9 mouse cellular contexts compared by ENCODE assay signal in the genomic region with DNA sequence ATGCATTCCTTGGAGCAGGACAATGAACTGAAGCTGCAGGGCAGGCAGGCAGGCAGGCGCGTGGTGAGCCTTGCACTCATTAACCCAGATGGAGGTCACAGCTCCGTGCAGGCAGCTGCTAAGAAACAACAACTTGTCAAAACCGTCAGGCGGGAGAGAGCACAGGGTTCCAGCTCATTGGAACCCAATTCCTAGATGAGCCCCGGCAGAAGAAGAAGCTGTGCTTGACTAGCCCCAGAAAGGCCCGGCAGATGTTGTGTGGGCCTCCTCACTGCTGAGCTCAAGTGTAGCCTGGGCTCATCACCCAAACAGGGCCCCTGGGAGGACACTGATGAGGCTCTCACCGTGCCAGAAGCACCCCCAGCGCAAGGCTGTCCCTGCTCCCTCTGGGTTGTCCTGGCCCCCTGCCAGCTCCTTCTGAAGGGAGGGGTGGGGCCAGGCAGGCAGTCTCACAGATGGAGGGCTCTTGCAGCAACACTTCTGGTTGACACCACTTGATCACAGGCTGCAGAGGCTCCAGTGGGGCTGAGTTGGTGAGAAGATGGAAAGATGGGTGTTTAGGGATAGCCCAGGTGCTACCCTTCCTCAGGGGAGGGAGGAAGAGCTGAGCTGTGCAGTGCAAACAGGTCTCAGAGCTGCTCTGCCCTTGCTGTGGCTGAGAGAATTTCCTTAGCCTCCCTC. TPM values are rescaled to one million over a fixed set of nuclear protein-coding genes. Genes with fewer than 3 reads are reported as not detected.
DNase-seq lines count a peak whose midpoint lies in the region; ATAC-seq lines count a peak whose summit lies in the region.
"Had no signal": no experiment of that assay in that cellular context is flagged by ENCODE, and none has a peak within 500 bp of the region (broad histone marks: within the 10 kb centered on the region; RNA-seq: fewer than 3 reads in every experiment).

No protein-coding gene starts in this region.

- H3K27me3 ChIP-seq in forebrain, embryonic 12.5 days = no peaks in the 10 kb centered on the region
- no peaks in the 10 kb centered on the region for H3K27me3 ChIP-seq in neural tube, embryonic 14.5 days (ENCODE audit: control insufficient read depth, insufficient read depth, low read length)
- H3K27me3 ChIP-seq: liver, embryonic 15.5 days had no signal

- peaks cover 13% of the 10 kb centered on the region for H3K4me1 ChIP-seq in forebrain, embryonic 12.5 days
- peaks cover 3% of the 10 kb centered on the region; the same call in 1 of the 2 replicates for H3K4me1 ChIP-seq in neural tube, embryonic 14.5 days (ENCODE audit: control insufficient read depth, insufficient read depth, low read length)
- H3K4me1 ChIP-seq: liver, embryonic 15.5 days had no signal

- intact Hi-C loops in heart, postnatal 10 days (cut with DNase I) = no loop called here

- 13% methylated on average over 9 of the region's 9 CpGs for WGBS in forebrain, embryonic 12.5 days
- 12% methylated on average over 9 of the region's 9 CpGs for WGBS in neural tube, embryonic 14.5 days

- peak overlapping the region; percentile 38; the same call in 1 of the 2 replicates for H3K27ac ChIP-seq in forebrain, embryonic 12.5 days
- no peak overlapping the region for H3K27ac ChIP-seq in neural tube, embryonic 14.5 days (ENCODE audit: low read depth, low read length)
- H3K27ac ChIP-seq: liver, embryonic 15.5 days had no signal

- peak; percentile 95 for DNase-seq in heart, adult 11 months
- DNase-seq in heart, adult 8-10 months (ENCODE audit: low spot score) = no peak
- DNase-seq in adrenal gland, adult 2 months = peak; percentile 28
- DNase-seq in heart, postnatal 10 days = peak; percentile 11 to 22
- DNase-seq in kidney, postnatal 4 days = peak; percentile 72 to 83
- DNase-seq in spleen, postnatal 14 days (ENCODE audit: low spot score in 2 of 2) = no peak

- no peaks in the 10 kb centered on the region for H3K36me3 ChIP-seq in forebrain, embryonic 12.5 days (replicated peaks)
- no peaks in the 10 kb centered on the region for H3K36me3 ChIP-seq in neural tube, embryonic 14.5 days (ENCODE audit: control insufficient read depth, insufficient read depth, low read length)
- H3K36me3 ChIP-seq: liver, embryonic 15.5 days had no signal

- ATAC-seq in forebrain, embryonic 12.5 days (ENCODE audit: low FRiP score) = peak; percentile 77; the same call in 1 of the 2 replicates
- peak; percentile 61; the same call in 1 of the 2 replicates for ATAC-seq in neural tube, embryonic 14.5 days (ENCODE audit: low read depth)

- no peak overlapping the region for H3K4me3 ChIP-seq in forebrain, embryonic 12.5 days (replicated peaks)
- H3K4me3 ChIP-seq in neural tube, embryonic 14.5 days (ENCODE audit: low read depth, low read length) = no peak overlapping the region
- H3K4me3 ChIP-seq: liver, embryonic 15.5 days had no signal

- H3K9ac ChIP-seq in forebrain, embryonic 12.5 days = no peak overlapping the region
- H3K9ac ChIP-seq in neural tube, embryonic 14.5 days (replicated peaks; ENCODE audit: low read depth, low read length) = no peak overlapping the region
- H3K9ac ChIP-seq: liver, embryonic 15.5 days had no signal

- H3K9me3 ChIP-seq in forebrain, embryonic 12.5 days = no peaks in the 10 kb centered on the region
- no peaks in the 10 kb centered on the region for H3K9me3 ChIP-seq in neural tube, embryonic 14.5 days (ENCODE audit: control insufficient read depth, low read length)
- H3K9me3 ChIP-seq: liver, embryonic 15.5 days had no signal

- H3K4me2 ChIP-seq in forebrain, embryonic 12.5 days = 0 out of 2 replicates have a peak overlapping the region, but pooled peaks have one; percentile 4
- H3K4me2 ChIP-seq in neural tube, embryonic 14.5 days (ENCODE audit: low read depth, low read length) = no peak overlapping the region
- H3K4me2 ChIP-seq: liver, embryonic 15.5 days had no signal

RNA-seq across cellular contexts. Expression of a gene that starts 58.8 kb away (rescaled TPM):
- 1 to 10 TPM; 5.6 to 8.5 (median 7.3) TPM for total RNA-seq in heart, adult 8-10 months (2022)
- total RNA-seq in adrenal gland, adult 2 months (2021) = 10 to 100 TPM; 20.8 to 23.7 TPM
- polyA plus RNA-seq in adrenal gland, adult 2 months (2012; rRNA removed) = 13.0 and 15.7 TPM in 2 replicates
- polyA plus RNA-seq in forebrain, embryonic 12.5 days (2016; fragmentation: Nextera tagmentation; extraction: Ambion mirVana) = 3.1 and 3.6 TPM in 2 replicates
- total RNA-seq in heart, postnatal 10 days (2021) = 1 to 10 TPM; 7.4 to 7.7 TPM
- 20.5 and 20.9 TPM in 2 replicates for polyA plus RNA-seq in neural tube, embryonic 14.5 days (2014; fragmentation: Nextera tagmentation; extraction: Ambion mirVana)

Comparison
In these comparisons a context has a peak if more than half of its experiments do, and no peak if none do; other contexts are left out.
1. DNase-seq: peak in heart, adult 11 months (single experiment), adrenal gland, adult 2 months (single experiment), heart, postnatal 10 days (2 of 2) and kidney, postnatal 4 days (2 of 2); none in heart, adult 8-10 months (single experiment) and spleen, postnatal 14 days (0 of 2).